Mouse (Mus musculus): ENCODE measurements at regions not wholly inside any gene's neighbourhood (a gene's known extent, or its start where the extent isn't known, plus 50 kb on each side); places are given as distances from the start of the nearest gene placed in this dataset.

- DNase-seq (ENCODE audit: low read depth, low spot score): peak; percentile 87
These were observed 281.5 kb downstream of the 5730507C01Rik start for GRCm38 (mm10) chr12:18795776-18796175.
